30 mouse cellular contexts compared by ENCODE assay signal in the genomic region with DNA sequence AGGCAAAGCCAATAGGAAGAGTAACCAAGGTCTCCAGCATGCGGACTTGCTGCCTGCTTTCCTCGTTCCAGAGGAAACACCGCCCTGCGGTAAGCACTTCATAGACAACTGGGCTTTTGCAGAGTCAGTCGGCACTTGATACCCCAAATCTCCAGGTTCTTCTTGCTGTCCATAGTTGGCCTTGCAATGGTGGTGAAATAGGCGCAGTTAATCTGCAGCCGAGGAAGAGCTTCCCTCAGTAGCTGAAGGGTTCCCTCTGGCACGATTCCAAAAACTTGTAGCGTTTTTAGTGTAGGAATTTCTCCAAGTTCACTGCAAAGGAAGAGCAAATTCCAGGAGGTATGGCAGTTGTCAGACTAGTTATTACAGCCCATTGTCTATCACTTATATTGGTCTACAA. TPM values are rescaled to one million over a fixed set of nuclear protein-coding genes. Genes with fewer than 3 reads are reported as not detected.
DNase-seq lines count a peak whose midpoint lies in the region; ATAC-seq and TF ChIP-seq lines count a peak whose summit lies in the region.
"Had no signal": no experiment of that assay in that cellular context is flagged by ENCODE, and none has a peak within 500 bp of the region (broad histone marks: within the 10 kb centered on the region; RNA-seq: fewer than 3 reads in every experiment).

No protein-coding gene starts in this region.

- no peak for TF ChIP-seq POLR2A in limb, embryonic 14.5 days (IDR thresholded peaks at IDR 0.05; ENCODE audit: borderline replicate concordance, extremely low read depth, insufficient read depth, insufficient read length)

- no peak overlapping the region for H3K4me2 ChIP-seq in limb, embryonic 14.5 days (replicated peaks; ENCODE audit: low read depth, low read length, severe bottlenecking)
- H3K4me2 ChIP-seq in intestine, embryonic 16.5 days (ENCODE audit: low read depth, low read length) = no peak overlapping the region
- no peak overlapping the region for H3K4me2 ChIP-seq in liver, embryonic 15.5 days
- H3K4me2 ChIP-seq: embryonic facial prominence, embryonic 13.5 days; heart, embryonic 15.5 days; hindbrain, embryonic 12.5 days; midbrain, embryonic 11.5 days; neural tube, embryonic 12.5 days had no signal

- H3K27me3 ChIP-seq in limb, embryonic 14.5 days (ENCODE audit: control insufficient read depth, insufficient read depth, low read length) = no peaks in the 10 kb centered on the region
- H3K27me3 ChIP-seq in limb, embryonic 10.5 days (ENCODE audit: low read depth, poor library complexity, severe bottlenecking) = no peaks in the 10 kb centered on the region
- no peaks in the 10 kb centered on the region for H3K27me3 ChIP-seq in intestine, embryonic 16.5 days (replicated peaks; ENCODE audit: control insufficient read depth, insufficient read depth, low read length)
- H3K27me3 ChIP-seq in liver, embryonic 15.5 days = no peaks in the 10 kb centered on the region
- H3K27me3 ChIP-seq in heart, embryonic 10.5 days (ENCODE audit: insufficient read depth, poor library complexity, severe bottlenecking) = no peaks in the 10 kb centered on the region
- H3K27me3 ChIP-seq: embryonic facial prominence, embryonic 13.5 days; heart, embryonic 15.5 days; hindbrain, embryonic 12.5 days; neural tube, embryonic 12.5 days; Patski had no signal

- H3K4me3 ChIP-seq in limb, embryonic 14.5 days (replicated peaks; ENCODE audit: low read length) = no peak overlapping the region
- no peak overlapping the region for H3K4me3 ChIP-seq in limb, embryonic 10.5 days
- H3K4me3 ChIP-seq in intestine, embryonic 16.5 days (ENCODE audit: low read length) = no peak overlapping the region
- H3K4me3 ChIP-seq in liver, embryonic 15.5 days (replicated peaks) = no peak overlapping the region
- no peak overlapping the region for H3K4me3 ChIP-seq in heart, embryonic 10.5 days
- H3K4me3 ChIP-seq: embryonic facial prominence, embryonic 13.5 days; erythroblast, embryonic 14.5 days; heart, embryonic 15.5 days; hindbrain, embryonic 12.5 days; layer of hippocampus, adult 2 months; left cerebral cortex, adult 2 months; myocyte; neural tube, embryonic 12.5 days had no signal

- WGBS in limb, embryonic 14.5 days = 73% methylated on average over 9 of the region's 9 CpGs
- WGBS in limb, embryonic 10.5 days = 92% methylated on average over 9 of the region's 9 CpGs
- 65% methylated on average over 9 of the region's 9 CpGs for WGBS in intestine, embryonic 16.5 days
- 77% methylated on average over 9 of the region's 9 CpGs for WGBS in liver, embryonic 15.5 days (ENCODE audit: insufficient replicate concordance)
- 78% methylated on average over 9 of the region's 9 CpGs for WGBS in heart, embryonic 10.5 days

- peaks cover 78% of the 10 kb centered on the region for H3K36me3 ChIP-seq in limb, embryonic 14.5 days (ENCODE audit: control insufficient read depth, insufficient read depth, low read length)
- peaks cover 92% of the 10 kb centered on the region for H3K36me3 ChIP-seq in limb, embryonic 10.5 days
- H3K36me3 ChIP-seq in intestine, embryonic 16.5 days (ENCODE audit: control insufficient read depth, insufficient read depth, low read length) = peaks cover 12% of the 10 kb centered on the region; the same call in 1 of the 2 replicates
- peaks cover 90% of the 10 kb centered on the region for H3K36me3 ChIP-seq in liver, embryonic 15.5 days (replicated peaks)
- peaks cover 78% of the 10 kb centered on the region for H3K36me3 ChIP-seq in heart, embryonic 10.5 days

- ATAC-seq in limb, embryonic 14.5 days (ENCODE audit: low FRiP score, low read depth) = no peak; the same call in 1 of the 2 replicates
- ATAC-seq in intestine, embryonic 16.5 days = peak; percentile 17; the same call in 1 of the 2 replicates
- ATAC-seq in liver, embryonic 15.5 days (ENCODE audit: insufficient read depth) = no peak
- ATAC-seq: midbrain, embryonic 16.5 days; Patski had no signal

- DNase-seq in adrenal gland, postnatal 14 days = peak; percentile 25
- no peak for DNase-seq in adrenal gland, postnatal 4 days (ENCODE audit: low spot score in 2 of 2)
- DNase-seq in limb, embryonic 14.5 days (ENCODE audit: low spot score) = peak; percentile 28
- no peak for DNase-seq in limb, embryonic 10.5 days (ENCODE audit: low spot score)
- DNase-seq in urinary bladder, adult 2 months (ENCODE audit: low spot score) = no peak
- DNase-seq in heart, embryonic 10.5 days (ENCODE audit: low spot score) = no peak
- DNase-seq: cerebellum, adult 11 months; cerebellum, adult 9-10 months; cerebellum, postnatal 36 days; gastrocnemius, postnatal 14 days; kidney, adult 2 months; kidney, postnatal 36 days; left cerebral cortex, postnatal 4 days; right cerebral cortex, adult 18-20 months; spleen, adult 18-20 months; thymus, postnatal 14 days had no signal

- H3K27ac ChIP-seq in limb, embryonic 14.5 days (replicated peaks; ENCODE audit: low read depth, low read length) = no peak overlapping the region
- no peak overlapping the region for H3K27ac ChIP-seq in limb, embryonic 10.5 days
- no peak overlapping the region for H3K27ac ChIP-seq in intestine, embryonic 16.5 days (ENCODE audit: low read length)
- H3K27ac ChIP-seq in liver, embryonic 15.5 days (replicated peaks) = peak overlapping the region; percentile 62
- H3K27ac ChIP-seq in heart, embryonic 10.5 days = no peak overlapping the region
- H3K27ac ChIP-seq: embryonic facial prominence, embryonic 13.5 days; heart, embryonic 15.5 days; hindbrain, embryonic 12.5 days; layer of hippocampus, adult 2 months; left cerebral cortex, adult 2 months; liver, embryonic 14.5 days; neural tube, embryonic 12.5 days had no signal

- H3K9me3 ChIP-seq in limb, embryonic 14.5 days (ENCODE audit: control insufficient read depth, low read length) = no peaks in the 10 kb centered on the region
- H3K9me3 ChIP-seq in limb, embryonic 10.5 days (replicated peaks) = no peaks in the 10 kb centered on the region
- no peaks in the 10 kb centered on the region for H3K9me3 ChIP-seq in intestine, embryonic 16.5 days (ENCODE audit: control insufficient read depth, low read length)
- H3K9me3 ChIP-seq in liver, embryonic 15.5 days (replicated peaks) = no peaks in the 10 kb centered on the region
- H3K9me3 ChIP-seq in heart, embryonic 10.5 days = no peaks in the 10 kb centered on the region
- H3K9me3 ChIP-seq: embryonic facial prominence, embryonic 13.5 days; heart, embryonic 15.5 days; hindbrain, embryonic 12.5 days; neural tube, embryonic 12.5 days had no signal

- no peaks in the 10 kb centered on the region for H3K4me1 ChIP-seq in limb, embryonic 14.5 days (ENCODE audit: control insufficient read depth, insufficient read depth, low read length)
- no peaks in the 10 kb centered on the region for H3K4me1 ChIP-seq in limb, embryonic 10.5 days
- peaks cover 9% of the 10 kb centered on the region; the same call in 1 of the 2 replicates for H3K4me1 ChIP-seq in intestine, embryonic 16.5 days (ENCODE audit: control insufficient read depth, insufficient read depth, low read length)
- H3K4me1 ChIP-seq in liver, embryonic 15.5 days (replicated peaks) = peaks cover 4% of the 10 kb centered on the region; the same call in 1 of the 2 replicates
- H3K4me1 ChIP-seq in heart, embryonic 10.5 days = no peaks in the 10 kb centered on the region
- H3K4me1 ChIP-seq: hindbrain, embryonic 12.5 days; neural tube, embryonic 12.5 days had no signal

- H3K9ac ChIP-seq in limb, embryonic 14.5 days (ENCODE audit: low read depth, low read length, severe bottlenecking) = no peak overlapping the region
- no peak overlapping the region for H3K9ac ChIP-seq in intestine, embryonic 16.5 days (ENCODE audit: low read depth, low read length)
- H3K9ac ChIP-seq in liver, embryonic 15.5 days = no peak overlapping the region
- H3K9ac ChIP-seq: embryonic facial prominence, embryonic 13.5 days; heart, embryonic 15.5 days; hindbrain, embryonic 12.5 days; liver, embryonic 14.5 days; neural tube, embryonic 12.5 days had no signal

RNA-seq across cellular contexts. Expression of a gene that starts 26.8 kb away (rescaled TPM):
- total RNA-seq in adrenal gland, postnatal 14 days (2021) = 19.9 and 25.4 TPM in 2 replicates
- 10 to 100 TPM; 23.1 to 24.5 TPM for total RNA-seq in adrenal gland, postnatal 4 days (2021)
- 7.4 and 7.6 TPM in 2 replicates for polyA plus RNA-seq in limb, embryonic 14.5 days (2012; rRNA removed)
- 3.5 and 4.0 TPM in 2 replicates for polyA plus RNA-seq in limb, embryonic 14.5 days (2014; fragmentation: Nextera tagmentation; extraction: Ambion mirVana)
- 1.3 and 2.0 TPM in 2 replicates for polyA plus RNA-seq in limb, embryonic 10.5 days (2016; fragmentation: Nextera tagmentation; extraction: Ambion mirVana)
- polyA plus RNA-seq in intestine, embryonic 16.5 days (2015; fragmentation: Nextera tagmentation; extraction: Ambion mirVana) = 3.1 and 3.6 TPM in 2 replicates
- 1.4 and 1.8 TPM in 2 replicates for polyA plus RNA-seq in liver, embryonic 15.5 days (2015; fragmentation: Nextera tagmentation; extraction: Ambion mirVana)
- 9.3 and 9.5 TPM in 2 replicates for polyA plus RNA-seq in urinary bladder, adult 2 months (2012; rRNA removed)
- polyA plus RNA-seq in heart, embryonic 10.5 days (2016; fragmentation: Nextera tagmentation; extraction: Ambion mirVana) = 2.1 and 2.2 TPM in 2 replicates

RNA-seq across cellular contexts. Expression of a gene that starts 41.7 kb away (rescaled TPM):
- total RNA-seq in adrenal gland, postnatal 14 days (2021) = 6.6 and 7.1 TPM in 2 replicates
- 10 to 100 TPM; 12.0 to 14.6 TPM for total RNA-seq in adrenal gland, postnatal 4 days (2021)
- polyA plus RNA-seq in limb, embryonic 14.5 days (2012; rRNA removed) = 45.4 and 46.5 TPM in 2 replicates
- 80.7 and 91.7 TPM in 2 replicates for polyA plus RNA-seq in limb, embryonic 14.5 days (2014; fragmentation: Nextera tagmentation; extraction: Ambion mirVana)
- polyA plus RNA-seq in limb, embryonic 10.5 days (2016; fragmentation: Nextera tagmentation; extraction: Ambion mirVana) = 128 and 138 TPM in 2 replicates
- 43.5 and 47.8 TPM in 2 replicates for polyA plus RNA-seq in intestine, embryonic 16.5 days (2015; fragmentation: Nextera tagmentation; extraction: Ambion mirVana)
- 19.5 and 20.6 TPM in 2 replicates for polyA plus RNA-seq in liver, embryonic 15.5 days (2015; fragmentation: Nextera tagmentation; extraction: Ambion mirVana)
- polyA plus RNA-seq in urinary bladder, adult 2 months (2012; rRNA removed) = 1.5 and 2.0 TPM in 2 replicates
- 58.1 and 76.3 TPM in 2 replicates for polyA plus RNA-seq in heart, embryonic 10.5 days (2016; fragmentation: Nextera tagmentation; extraction: Ambion mirVana)

RNA-seq across cellular contexts. Expression of a gene that starts 42.5 kb away (rescaled TPM):
- total RNA-seq in adrenal gland, postnatal 14 days (2021) = 57.1 and 81.3 TPM in 2 replicates
- total RNA-seq in adrenal gland, postnatal 4 days (2021) = 10 to 100 TPM; 90.3 to 90.6 TPM
- 29.2 and 31.6 TPM in 2 replicates for polyA plus RNA-seq in limb, embryonic 14.5 days (2012; rRNA removed)
- polyA plus RNA-seq in limb, embryonic 14.5 days (2014; fragmentation: Nextera tagmentation; extraction: Ambion mirVana) = 26.7 and 28.2 TPM in 2 replicates
- 29.2 and 30.8 TPM in 2 replicates for polyA plus RNA-seq in limb, embryonic 10.5 days (2016; fragmentation: Nextera tagmentation; extraction: Ambion mirVana)
- 19.7 and 44.7 TPM in 2 replicates for polyA plus RNA-seq in intestine, embryonic 16.5 days (2015; fragmentation: Nextera tagmentation; extraction: Ambion mirVana)
- polyA plus RNA-seq in liver, embryonic 15.5 days (2015; fragmentation: Nextera tagmentation; extraction: Ambion mirVana) = 97.8 and 101 TPM in 2 replicates
- polyA plus RNA-seq in urinary bladder, adult 2 months (2012; rRNA removed) = 16.1 and 17.6 TPM in 2 replicates
- polyA plus RNA-seq in heart, embryonic 10.5 days (2016; fragmentation: Nextera tagmentation; extraction: Ambion mirVana) = 54.9 and 61.9 TPM in 2 replicates

Comparison
In these comparisons a context has a peak if more than half of its experiments do, and no peak if none do; other contexts are left out.
1. DNase-seq: peak in adrenal gland, postnatal 14 days (single experiment) and limb, embryonic 14.5 days (single experiment); none in adrenal gland, postnatal 4 days (0 of 2), limb, embryonic 10.5 days (single experiment), urinary bladder, adult 2 months (single experiment) and heart, embryonic 10.5 days (single experiment).